Mouse (Mus musculus) subcutaneous adipose tissue, adult 2 months (tissue): ENCODE results near the gene AC124502.3. TPM values are rescaled to one million over a fixed set of nuclear protein-coding genes. Genes with fewer than 3 reads are reported as not detected.

Experiments
- polyA plus RNA-seq: library from polyadenylated mRNA; depleted of rRNA; stranded (reverse); fragments of >200 nt; gene quantifications from 2 replicates; pipeline ENCODE4 v1.2.3, GENCODE M21; 2012; ENCODE audit warnings: low replicate concordance; rRNA removed

Gene AC124502.3
- polyA plus RNA-seq, result 0.40 and 0.49 TPM in 2 replicates

GRCm38 (mm10) chr19:5038709-5039156 lies at the start of gene AC124502.3, which contains the start of gene B4gat1:
Gene AC124502.3 (plus strand): TSS chr19:5038891.
Gene B4gat1 (plus strand): TSS chr19:5038826.

DNA sequence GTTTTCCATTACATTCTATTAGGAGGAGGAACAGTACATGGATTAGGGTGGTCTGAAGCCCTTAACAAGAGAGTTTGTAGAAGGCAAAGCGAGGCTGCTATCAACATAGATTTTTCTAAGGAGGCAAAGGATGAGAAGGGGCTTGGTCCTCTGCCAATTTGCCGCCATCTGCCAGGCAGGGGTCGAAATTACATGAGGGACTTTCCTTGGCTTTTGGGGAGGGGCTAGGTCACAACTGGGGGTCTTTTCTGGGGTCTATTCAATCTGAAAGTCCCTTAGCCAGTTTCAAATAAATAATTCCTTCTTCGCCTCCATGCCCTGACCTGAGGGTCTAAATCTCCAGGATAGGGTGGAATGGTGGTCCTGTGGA lies 48.5 kb upstream of the AC124502.3 start, which contains the start of gene Npas4:
Gene Npas4 (minus strand): TSS at position 61 of the 370 bp plus-strand sequence.

DNA sequence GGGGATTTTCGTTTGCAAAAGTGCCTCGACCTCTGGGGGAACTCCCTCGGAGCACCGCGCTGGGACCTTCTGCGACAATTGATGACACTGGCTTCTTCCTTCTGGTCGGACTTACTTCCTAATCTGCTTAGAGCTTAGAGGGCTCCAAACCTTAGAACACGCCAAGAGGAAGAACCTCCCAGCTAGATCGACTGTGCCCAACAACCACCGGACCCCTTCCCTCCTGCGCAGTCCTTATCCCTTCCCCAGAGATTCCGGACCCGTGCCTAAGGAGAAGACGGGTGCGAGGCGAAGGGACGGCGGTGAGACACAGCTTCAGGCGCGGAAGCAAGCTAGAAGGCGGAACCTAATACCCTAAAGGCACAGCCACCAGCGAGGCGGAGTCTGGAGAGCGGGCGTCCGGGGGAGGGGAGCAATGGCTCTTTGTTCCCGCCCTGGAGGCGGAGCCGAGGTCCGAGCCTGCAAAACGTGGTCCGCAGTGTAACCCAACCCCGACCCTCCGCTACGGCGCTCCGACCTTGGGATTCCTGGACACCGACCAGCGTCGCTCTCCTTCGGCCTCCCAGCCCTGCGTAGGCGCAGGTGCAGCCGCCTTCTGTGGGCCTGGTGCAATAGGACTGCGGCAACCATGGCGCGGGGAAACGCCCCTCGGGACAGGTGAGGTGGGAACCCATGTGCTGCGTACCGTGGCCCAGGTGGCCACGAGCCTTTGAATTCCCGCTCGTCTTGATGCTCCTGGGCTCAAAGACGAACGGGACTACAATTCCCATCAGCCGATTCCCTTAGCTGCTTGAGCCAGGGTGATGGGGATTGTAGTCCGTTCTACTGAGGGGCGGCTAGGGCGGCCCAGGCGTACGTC lies 14.8 kb upstream of the AC124502.3 start, which contains the start of gene Slc29a2:
Gene Slc29a2 (plus strand): TSS at position 240 of the 859 bp plus-strand sequence.

DNA sequence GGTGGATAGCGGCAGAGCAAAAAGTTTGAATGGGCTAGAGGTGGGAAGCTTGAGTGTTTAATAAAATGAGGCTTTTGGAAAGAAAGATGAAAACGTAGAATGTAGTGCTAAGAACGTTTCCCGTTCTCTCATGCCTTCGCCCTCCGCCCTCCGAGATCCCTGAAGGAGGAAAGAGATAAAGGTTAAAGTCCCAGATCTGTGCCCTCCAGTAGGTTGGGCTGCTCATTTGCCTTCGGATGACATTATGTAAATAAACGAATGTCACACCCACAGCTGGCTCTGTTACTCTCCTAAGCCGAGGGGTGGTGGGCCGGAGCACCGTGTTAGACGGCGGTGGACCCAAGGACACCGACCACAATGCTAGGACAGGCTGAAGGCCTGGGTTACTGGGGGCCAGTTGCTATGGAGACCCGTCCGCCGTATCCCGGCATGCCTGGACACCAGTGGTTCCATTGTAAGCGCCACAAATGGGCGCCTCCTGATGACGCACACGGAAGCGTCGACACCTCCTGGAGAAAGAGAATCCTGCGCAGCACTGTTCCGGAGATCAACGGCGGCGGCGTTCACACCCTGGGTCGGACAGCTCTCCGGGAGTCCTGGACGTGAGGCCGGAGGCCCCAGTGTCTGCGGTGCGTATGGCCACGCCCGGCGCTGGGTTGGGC lies 2.3 kb downstream of the AC124502.3 start, which contains the start of gene Brms1:
Gene Brms1 (plus strand): TSS at position 493 of the 662 bp plus-strand sequence.

GRCm38 (mm10) chr19:5050047-5050905 lies 11.6 kb downstream of the AC124502.3 start, which contains the start of gene Rin1:
Gene Rin1 (plus strand): TSS chr19:5050481.

DNA sequence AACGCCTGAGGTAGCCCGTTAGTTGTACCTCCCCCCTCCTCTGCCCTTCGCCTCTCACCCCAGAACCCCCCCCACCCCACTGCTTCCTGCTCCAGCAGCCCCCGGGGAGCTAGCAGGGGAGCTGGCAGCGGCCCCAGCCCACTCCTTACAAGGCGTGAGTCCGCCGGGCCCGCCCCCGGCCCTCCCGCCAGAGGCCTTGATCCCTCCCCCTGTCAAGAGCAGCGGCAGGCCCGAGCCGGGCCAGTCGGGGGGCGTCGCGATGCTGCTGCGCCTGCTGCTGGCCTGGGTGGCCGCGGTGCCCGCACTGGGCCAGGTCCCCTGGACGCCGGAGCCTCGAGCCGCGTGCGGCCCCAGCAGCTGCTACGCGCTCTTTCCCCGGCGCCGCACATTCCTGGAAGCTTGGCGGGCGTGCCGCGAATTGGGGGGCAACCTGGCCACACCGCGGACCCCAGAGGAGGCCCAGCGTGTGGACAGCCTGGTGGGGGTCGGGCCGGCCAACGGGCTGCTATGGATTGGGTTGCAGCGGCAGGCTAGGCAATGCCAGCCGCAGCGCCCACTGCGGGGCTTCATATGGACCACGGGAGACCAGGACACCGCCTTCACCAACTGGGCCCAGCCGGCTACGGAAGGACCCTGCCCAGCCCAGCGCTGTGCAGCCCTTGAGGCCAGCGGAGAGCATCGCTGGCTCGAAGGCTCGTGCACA lies 29.3 kb downstream of the AC124502.3 start, which contains the start of gene Cd248:
Gene Cd248 (plus strand): TSS at position 212 of the 703 bp plus-strand sequence.

DNA sequence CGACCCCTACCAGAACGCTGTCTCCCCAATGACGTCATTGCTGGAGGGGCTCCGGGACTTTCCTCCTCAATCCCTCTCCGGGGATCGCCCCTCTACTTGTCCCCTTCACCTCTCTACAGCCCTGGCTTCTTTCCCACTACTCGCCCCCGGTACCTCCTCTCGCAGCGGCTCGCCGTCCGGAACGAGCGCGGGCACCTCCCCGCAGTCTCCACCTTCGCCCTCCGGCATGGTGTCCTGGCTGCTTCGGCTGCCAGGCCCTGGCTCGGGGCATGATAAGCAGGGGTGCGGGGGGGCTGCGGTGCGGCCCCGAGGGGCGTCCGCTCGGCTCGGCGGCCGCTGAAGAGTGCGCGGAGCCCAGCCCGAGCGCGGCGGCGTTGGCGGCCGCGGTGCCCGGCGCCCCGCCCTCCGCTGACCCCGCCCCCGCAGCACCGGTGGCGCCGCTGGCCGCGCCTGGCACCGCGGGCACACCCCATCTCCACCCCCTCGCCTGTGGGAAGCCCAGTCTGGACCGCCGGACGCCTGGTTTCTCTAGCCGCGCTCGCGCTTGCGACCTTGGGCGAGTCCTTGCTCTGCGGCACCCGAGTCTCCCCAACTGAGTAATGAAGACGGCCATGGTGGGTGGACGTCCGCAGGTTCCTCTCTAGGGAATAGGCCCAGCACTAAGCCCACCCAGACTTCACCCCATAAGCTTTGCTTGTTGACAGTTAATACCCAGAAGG lies 46.6 kb downstream of the AC124502.3 start, which contains the start of gene Tmem151a:
Gene Tmem151a (minus strand): TSS at position 387 of the 719 bp plus-strand sequence.

GRCm38 (mm10) chr19:5087884-5088728 lies 49.4 kb downstream of the AC124502.3 start, which contains the start of gene Yif1a:
Gene Yif1a (plus strand): TSS chr19:5088538.

DNA sequence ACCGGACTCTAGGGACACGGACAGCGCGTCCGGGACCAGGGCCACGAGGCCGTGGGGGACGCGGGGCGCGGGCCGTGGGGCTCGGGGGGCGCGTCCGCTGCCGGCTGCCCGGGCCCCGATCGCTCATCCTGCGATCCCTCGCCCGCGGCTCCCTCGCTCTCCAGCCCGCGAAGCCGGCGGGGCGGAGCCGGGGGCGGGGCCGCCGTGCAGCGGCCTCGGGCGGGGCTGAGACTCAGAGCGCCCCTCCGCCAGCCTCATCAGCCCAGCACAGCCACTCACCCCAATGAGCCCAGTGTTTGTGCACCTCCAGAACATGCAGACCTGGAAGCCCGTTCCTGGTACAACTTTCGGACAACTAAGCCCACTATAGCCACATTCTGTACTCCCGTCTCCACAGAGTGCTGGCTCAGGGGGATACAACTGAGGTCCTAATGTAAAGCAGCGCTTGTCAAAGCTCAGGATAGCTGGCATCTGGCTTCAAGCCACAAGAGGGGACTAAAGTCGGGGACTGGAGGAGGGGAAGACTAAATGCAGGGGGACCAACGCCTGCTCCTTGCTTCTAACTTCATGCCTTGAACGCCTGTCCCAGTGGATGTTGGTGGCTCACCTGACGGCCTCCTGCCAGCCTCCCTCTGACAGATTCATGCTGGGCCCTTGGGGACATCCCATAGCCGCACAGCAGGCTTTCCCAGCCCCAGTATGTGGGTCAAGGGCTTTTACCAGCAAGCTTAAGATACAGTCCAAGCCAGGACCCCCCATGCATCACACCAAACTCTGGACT lies 59.9 kb downstream of the AC124502.3 start, which contains the start of gene Cnih2:
Gene Cnih2 (minus strand): TSS at position 159 of the 781 bp plus-strand sequence.

Other genes with a start within 250 kb of the AC124502.3 start
- 29.6 and 56.3 TPM in 2 replicates for gene Rbm4, start 245.0 kb upstream of the AC124502.3 start, polyA plus RNA-seq
- gene Gm21992, start 227.3 kb upstream of the AC124502.3 start, polyA plus RNA-seq, result 11.3 and 18.0 TPM in 2 replicates
- 27.1 and 47.6 TPM in 2 replicates for gene Rbm14, start 227.3 kb upstream of the AC124502.3 start, polyA plus RNA-seq
- gene Ccs, start 199.6 kb upstream of the AC124502.3 start, polyA plus RNA-seq, result 46.5 and 55.3 TPM in 2 replicates
- 0.13 and 0.16 TPM in 2 replicates for gene Ccdc87, start 199.5 kb upstream of the AC124502.3 start, polyA plus RNA-seq
- 105 and 179 TPM in 2 replicates for gene Ctsf, start 183.8 kb upstream of the AC124502.3 start, polyA plus RNA-seq
- gene Actn3, start 161.0 kb upstream of the AC124502.3 start, polyA plus RNA-seq, result 1.5 and 1.6 TPM in 2 replicates
- gene Zdhhc24, start 160.2 kb upstream of the AC124502.3 start, polyA plus RNA-seq, result 28.3 and 28.8 TPM in 2 replicates
- 4.1 and 7.4 TPM in 2 replicates for gene Bbs1, start 132.3 kb upstream of the AC124502.3 start, polyA plus RNA-seq
- 75.1 and 132 TPM in 2 replicates for gene Dpp3, start 110.6 kb upstream of the AC124502.3 start, polyA plus RNA-seq
- 5.9 and 11.0 TPM in 2 replicates for gene Peli3, start 95.8 kb upstream of the AC124502.3 start, polyA plus RNA-seq
- gene Mrpl11, start 76.7 kb upstream of the AC124502.3 start, polyA plus RNA-seq, result 32.2 and 40.6 TPM in 2 replicates
- 1.3 and 12.3 TPM in 2 replicates for gene Npas4, start 48.6 kb upstream of the AC124502.3 start, polyA plus RNA-seq
- 6.3 and 23.7 TPM in 2 replicates for gene Slc29a2, start 15.0 kb upstream of the AC124502.3 start, polyA plus RNA-seq
- 47.3 and 48.9 TPM in 2 replicates for gene B4gat1, start 65 bp upstream of the AC124502.3 start, polyA plus RNA-seq
- gene Brms1, start 2.5 kb downstream of the AC124502.3 start, polyA plus RNA-seq, result 30.7 and 31.8 TPM in 2 replicates
- 7.9 and 14.8 TPM in 2 replicates for gene Rin1, start 11.6 kb downstream of the AC124502.3 start, polyA plus RNA-seq
- gene Cd248, start 29.2 kb downstream of the AC124502.3 start, polyA plus RNA-seq, result 89.6 and 139 TPM in 2 replicates
- 2.0 and 9.4 TPM in 2 replicates for gene Tmem151a, start 46.6 kb downstream of the AC124502.3 start, polyA plus RNA-seq
- 187 and 209 TPM in 2 replicates for gene Yif1a, start 49.6 kb downstream of the AC124502.3 start, polyA plus RNA-seq
- 0.57 and 4.0 TPM in 2 replicates for gene Cnih2, start 59.6 kb downstream of the AC124502.3 start, polyA plus RNA-seq
- gene Rab1b, start 68.2 kb downstream of the AC124502.3 start, polyA plus RNA-seq, result 251 and 376 TPM in 2 replicates
- 29.8 and 50.9 TPM in 2 replicates for gene Klc2, start 79.7 kb downstream of the AC124502.3 start, polyA plus RNA-seq
- 23.2 and 41.8 TPM in 2 replicates for gene Pacs1, start 234.2 kb downstream of the AC124502.3 start, polyA plus RNA-seq